In genomic region chr1:192711779-192712348, GRCm38 (mm10) we compare ENCODE assay signal across 8 mouse cellular contexts. TPM values are rescaled to one million over a fixed set of nuclear protein-coding genes. Genes with fewer than 3 reads are reported as not detected.
A peak's percentile ranks its signal among the peaks of the same experiment; 100 is the strongest.
DNase-seq lines count a peak whose midpoint lies in the region; ATAC-seq lines count a peak whose summit lies in the region.

No protein-coding gene starts in this region.

- no peaks in the 10 kb centered on the region for H3K27me3 ChIP-seq in neural tube, embryonic 15.5 days (replicated peaks)

- no peaks in the 10 kb centered on the region for H3K36me3 ChIP-seq in neural tube, embryonic 15.5 days

- H3K27ac ChIP-seq in neural tube, embryonic 15.5 days (replicated peaks), result no peak overlapping the region

- 28% methylated on average over 3 of the region's 3 CpGs for WGBS in neural tube, embryonic 15.5 days

- H3K4me3 ChIP-seq in neural tube, embryonic 15.5 days (replicated peaks), result no peak overlapping the region

- H3K9ac ChIP-seq in neural tube, embryonic 15.5 days (replicated peaks), result no peak overlapping the region

- no peak overlapping the region for H3K4me2 ChIP-seq in neural tube, embryonic 15.5 days

- 0 out of 2 replicates have a peak, but pooled peaks have one; percentile 28 for ATAC-seq in neural tube, embryonic 15.5 days (ENCODE audit: low FRiP score)
- ATAC-seq in erythroid progenitor cell, adult 5-6 weeks (replicated peaks; ENCODE audit: low FRiP score, poor library complexity, severe bottlenecking), result no peak

- peak; percentile 69 for DNase-seq in layer of hippocampus, adult 11-12 months (ENCODE audit: low spot score)
- DNase-seq in layer of hippocampus, adult 9-11 months, result no peak
- peak; percentile 40 for DNase-seq in R1 (ENCODE audit: low read depth, low spot score)
- peak; percentile 30 for DNase-seq in cerebellum, adult 9-11 months
- peak; percentile 73 for DNase-seq in heart, postnatal 4 days
- DNase-seq in left cerebral cortex, postnatal 4 days, result peak; percentile 69

- intact Hi-C loops in left cerebral cortex, postnatal 4 days (cut with DNase I), result loop anchor here (2.0 to 5.0 kb wide), 2 partner anchors 115 to 523 kb away; no protein-coding TSS in a partner anchor

- H3K9me3 ChIP-seq in neural tube, embryonic 15.5 days (replicated peaks), result no peaks in the 10 kb centered on the region

- no peaks in the 10 kb centered on the region for H3K4me1 ChIP-seq in neural tube, embryonic 15.5 days

RNA-seq across cellular contexts. Expression of gene Hhat, which starts 59.2 kb away (rescaled TPM):
- 1 to 10 TPM; 3.8 to 5.6 TPM for total RNA-seq in heart, postnatal 4 days (2021)
- 1 to 10 TPM; 3.1 to 3.5 TPM for total RNA-seq in left cerebral cortex, postnatal 4 days (2021)
- polyA plus RNA-seq in neural tube, embryonic 15.5 days (2015; fragmentation: Nextera tagmentation; extraction: Ambion mirVana), result 4.6 and 5.2 TPM in 2 replicates
- not detected in 2 replicates for total RNA-seq in erythroid progenitor cell, adult 5-6 weeks (2015; ENCODE audit: low replicate concordance)
- total RNA-seq in erythroid progenitor cell, adult 5-6 weeks (2017; ENCODE audit: low replicate concordance), result 0.51 TPM in 1 of 2 replicates, not detected in the other
